Mouse (Mus musculus) liver, embryonic 13.5 days (tissue): ENCODE measurements around the gene Sh3gl3. TPM values are rescaled to one million over a fixed set of nuclear protein-coding genes. Genes with fewer than 3 reads are reported as not detected.

Experiments used
- ATAC-seq: fragments of 200-750 bp; cut with Nextera tagmentation; 2 replicates; pipeline ENCODE4 v1.8.0; 2017; ENCODE audit warnings: low read depth, mild to moderate bottlenecking, moderate number of reproducible peaks, moderate library complexity
- DNase-seq: peaks from one replicate; pipeline ENCODE4 v3.0.0; 2022
- H3K27ac ChIP-seq: fragments of 300-500 bp; sonication (generic); 2 replicates; pipeline ENCODE4 v1.5.1; 2015; ENCODE audit warnings: moderate library complexity, mild to moderate bottlenecking, inconsistent platforms
- H3K27me3 ChIP-seq: fragments of 300-500 bp; sonication (generic); 2 replicates; pipeline ENCODE4 v1.6.1; 2015; ENCODE audit warnings: mild to moderate bottlenecking, inconsistent platforms
- H3K36me3 ChIP-seq: fragments of 300-500 bp; sonication (generic); 2 replicates; pipeline ENCODE4 v1.6.1; 2015; ENCODE audit warnings: mild to moderate bottlenecking, inconsistent platforms
- H3K4me1 ChIP-seq: fragments of 300-500 bp; sonication (generic); replicated peaks from 2 replicates; pipeline ENCODE4 v1.6.1; 2015; ENCODE audit warnings: inconsistent platforms
- H3K4me2 ChIP-seq: fragments of 300-500 bp; sonication (generic); 2 replicates; pipeline ENCODE4 v1.6.1; 2015; ENCODE audit warnings: inconsistent platforms, mild to moderate bottlenecking, moderate library complexity
- H3K4me3 ChIP-seq: fragments of 300-500 bp; sonication (generic); replicated peaks from 2 replicates; pipeline ENCODE4 v1.5.1; 2015; ENCODE audit warnings: mild to moderate bottlenecking, inconsistent platforms
- H3K9ac ChIP-seq: fragments of 300-500 bp; sonication (generic); 2 replicates; pipeline ENCODE4 v1.6.1; 2015; ENCODE audit warnings: mild to moderate bottlenecking, inconsistent platforms
- H3K9me3 ChIP-seq: fragments of 300-500 bp; sonication (generic); replicated peaks from 2 replicates; pipeline ENCODE4 v1.6.1; 2016; ENCODE audit warnings: inconsistent platforms
- WGBS: fragments of 180-500 bp; shearing (Covaris S2); methylation state at CpG from one replicate; pipeline ENCODE4 v1.1.7; 2015; ENCODE audit not compliant: insufficient replicate concordance; 5-methylcytosine and 5-hydroxymethylcytosine counted together
- polyA plus RNA-seq: library from polyadenylated mRNA; unstranded; fragments of >200 nt; fragmentation: Nextera tagmentation; extraction: Ambion mirVana; gene quantifications from 2 replicates; pipeline ENCODE4 v1.2.1, GENCODE M21; 2015

Sh3gl3 gene
- polyA plus RNA-seq, 1 experiment from 2014 or later, result 0.39 TPM

GRCm38 (mm10) chr7:82236152-82236898 lies 62.7 kb downstream of the Sh3gl3 start:
- Histone ChIP-seq H3K9ac (no peak overlapping the region), H3K27ac (no peak overlapping the region), H3K27me3 (no peaks in the 10 kb centered on the region), H3K4me3 (no peak overlapping the region), H3K4me2 (no peak overlapping the region), H3K36me3 (no peaks in the 10 kb centered on the region), H3K4me1 (no peaks in the 10 kb centered on the region), H3K9me3 (no peaks in the 10 kb centered on the region)
- ATAC-seq, result no peak
- WGBS, result 64% methylated on average over 11 of the region's 11 CpGs
- no peak for DNase-seq

GRCm38 (mm10) chr7:82236899-82237162 lies 63.2 kb downstream of the Sh3gl3 start:
- ATAC-seq (no peak), DNase-seq (no peak)
- no peak overlapping the region for H3K9ac ChIP-seq
- H3K4me2 ChIP-seq, result no peak overlapping the region
- no peaks in the 10 kb centered on the region for H3K4me1 ChIP-seq
- H3K9me3 ChIP-seq, result no peaks in the 10 kb centered on the region
- H3K36me3 ChIP-seq, result no peaks in the 10 kb centered on the region
- H3K27ac ChIP-seq, result no peak overlapping the region
- H3K27me3 ChIP-seq, result no peaks in the 10 kb centered on the region
- H3K4me3 ChIP-seq, result no peak overlapping the region
- 85% methylated on average over 4 of the region's 4 CpGs for WGBS

GRCm38 (mm10) chr7:82240424-82241240 lies 67.0 kb downstream of the Sh3gl3 start:
- ATAC-seq (no peak), DNase-seq (no peak)
- Histone ChIP-seq H3K36me3 (no peaks in the 10 kb centered on the region), H3K27me3 (no peaks in the 10 kb centered on the region), H3K4me3 (no peak overlapping the region), H3K4me1 (no peaks in the 10 kb centered on the region), H3K27ac (no peak overlapping the region), H3K9ac (no peak overlapping the region), H3K4me2 (no peak overlapping the region), H3K9me3 (no peaks in the 10 kb centered on the region)
- 46% methylated on average over 8 of the region's 8 CpGs for WGBS

- H3K27me3 ChIP-seq, result no peaks in the 10 kb centered on the region
- no peak overlapping the region for H3K9ac ChIP-seq
- no peaks in the 10 kb centered on the region for H3K36me3 ChIP-seq
- no peak overlapping the region for H3K4me3 ChIP-seq
- DNase-seq (no peak), ATAC-seq (no peak)
- WGBS, result 65% methylated on average over 3 of the region's 3 CpGs
- no peaks in the 10 kb centered on the region for H3K9me3 ChIP-seq
- H3K4me1 ChIP-seq, result no peaks in the 10 kb centered on the region
- H3K4me2 ChIP-seq, result no peak overlapping the region
- no peak overlapping the region for H3K27ac ChIP-seq
Measured at GRCm38 (mm10) chr7:82244701-82245100, 71.1 kb downstream of the Sh3gl3 start.

- H3K27me3 ChIP-seq, result no peaks in the 10 kb centered on the region
- 60% methylated on average over 10 of the region's 10 CpGs for WGBS
- no peak for ATAC-seq
Measured at GRCm38 (mm10) chr7:82248953-82249695, 75.5 kb downstream of the Sh3gl3 start.

GRCm38 (mm10) chr7:82253309-82253708 lies 79.7 kb downstream of the Sh3gl3 start:
- WGBS, result 45% methylated on average over 1 of the region's 1 CpGs
- H3K9me3 ChIP-seq, result no peaks in the 10 kb centered on the region
- ATAC-seq (no peak), DNase-seq (no peak)
- H3K27ac ChIP-seq, result no peak overlapping the region
- H3K4me2 ChIP-seq, result no peak overlapping the region
- no peaks in the 10 kb centered on the region for H3K36me3 ChIP-seq
- no peak overlapping the region for H3K9ac ChIP-seq
- no peak overlapping the region for H3K4me3 ChIP-seq
- H3K4me1 ChIP-seq, result no peaks in the 10 kb centered on the region
- H3K27me3 ChIP-seq, result no peaks in the 10 kb centered on the region

More at GRCm38 (mm10) chr7:82248953-82249695, 75.5 kb downstream of the Sh3gl3 start:
- H3K4me2 ChIP-seq, result no peak overlapping the region
- no peak overlapping the region for H3K27ac ChIP-seq
- no peak overlapping the region for H3K4me3 ChIP-seq
- no peaks in the 10 kb centered on the region for H3K9me3 ChIP-seq
- H3K9ac ChIP-seq, result no peak overlapping the region
- no peaks in the 10 kb centered on the region for H3K36me3 ChIP-seq
- DNase-seq, result no peak
- no peaks in the 10 kb centered on the region for H3K4me1 ChIP-seq

GRCm38 (mm10) chr7:82256936-82257335 lies 83.3 kb downstream of the Sh3gl3 start:
- 57% methylated on average over 6 of the region's 6 CpGs for WGBS

GRCm38 (mm10) chr7:82257530-82257929 lies 83.9 kb downstream of the Sh3gl3 start:
- Histone ChIP-seq H3K36me3 (no peaks in the 10 kb centered on the region), H3K4me1 (no peaks in the 10 kb centered on the region), H3K27me3 (no peaks in the 10 kb centered on the region), H3K9me3 (no peaks in the 10 kb centered on the region), H3K9ac (no peak overlapping the region), H3K27ac (no peak overlapping the region), H3K4me3 (no peak overlapping the region), H3K4me2 (no peak overlapping the region)
- whole genome bisulfite sequencing, result 67% methylated on average over 4 of the region's 4 CpGs
- no peak for DNase-seq
- no peak for ATAC-seq

More at GRCm38 (mm10) chr7:82256936-82257335, 83.3 kb downstream of the Sh3gl3 start:
- Histone ChIP-seq H3K27ac (no peak overlapping the region), H3K4me2 (no peak overlapping the region), H3K27me3 (no peaks in the 10 kb centered on the region), H3K4me1 (no peaks in the 10 kb centered on the region), H3K9me3 (no peaks in the 10 kb centered on the region), H3K9ac (no peak overlapping the region), H3K4me3 (no peak overlapping the region), H3K36me3 (no peaks in the 10 kb centered on the region)
- no peak for DNase-seq
- ATAC-seq, result no peak

GRCm38 (mm10) chr7:82260210-82260609 lies 86.6 kb downstream of the Sh3gl3 start:
- WGBS, result 54% methylated on average over 6 of the region's 6 CpGs

GRCm38 (mm10) chr7:82263141-82263540 lies 89.5 kb downstream of the Sh3gl3 start:
- no peak overlapping the region for H3K4me2 ChIP-seq
- no peaks in the 10 kb centered on the region for H3K36me3 ChIP-seq
- ATAC-seq, result no peak
- no peaks in the 10 kb centered on the region for H3K9me3 ChIP-seq
- H3K9ac ChIP-seq, result no peak overlapping the region
- DNase-seq, result no peak
- no peak overlapping the region for H3K27ac ChIP-seq
- no peaks in the 10 kb centered on the region for H3K4me1 ChIP-seq
- WGBS, result 16% methylated on average over 8 of the region's 8 CpGs
- no peak overlapping the region for H3K4me3 ChIP-seq
- H3K27me3 ChIP-seq, result no peaks in the 10 kb centered on the region

More at GRCm38 (mm10) chr7:82260210-82260609, 86.6 kb downstream of the Sh3gl3 start:
- no peaks in the 10 kb centered on the region for H3K27me3 ChIP-seq
- H3K36me3 ChIP-seq, result no peaks in the 10 kb centered on the region
- H3K27ac ChIP-seq, result no peak overlapping the region
- H3K4me3 ChIP-seq, result no peak overlapping the region
- H3K9ac ChIP-seq, result no peak overlapping the region
- H3K4me1 ChIP-seq, result no peaks in the 10 kb centered on the region
- DNase-seq (no peak), ATAC-seq (no peak)
- no peak overlapping the region for H3K4me2 ChIP-seq
- no peaks in the 10 kb centered on the region for H3K9me3 ChIP-seq

GRCm38 (mm10) chr7:82264119-82264518 lies 90.5 kb downstream of the Sh3gl3 start:
- H3K4me2 ChIP-seq, result no peak overlapping the region
- H3K4me3 ChIP-seq, result no peak overlapping the region
- no peak for DNase-seq
- no peaks in the 10 kb centered on the region for H3K36me3 ChIP-seq
- WGBS, result 54% methylated on average over 2 of the region's 2 CpGs
- no peak overlapping the region for H3K9ac ChIP-seq
- H3K27me3 ChIP-seq, result no peaks in the 10 kb centered on the region
- no peak overlapping the region for H3K27ac ChIP-seq
- no peak for ATAC-seq
- no peaks in the 10 kb centered on the region for H3K9me3 ChIP-seq
- H3K4me1 ChIP-seq, result no peaks in the 10 kb centered on the region
